Mouse (Mus musculus): ENCODE data around the gene Ctsd.
"Not testable (repeated sequence)": the region's sequence is repeated elsewhere in the genome, so short reads cannot be mapped to it uniquely, and the experiment has no call there.

Gene Ctsd

DNA sequence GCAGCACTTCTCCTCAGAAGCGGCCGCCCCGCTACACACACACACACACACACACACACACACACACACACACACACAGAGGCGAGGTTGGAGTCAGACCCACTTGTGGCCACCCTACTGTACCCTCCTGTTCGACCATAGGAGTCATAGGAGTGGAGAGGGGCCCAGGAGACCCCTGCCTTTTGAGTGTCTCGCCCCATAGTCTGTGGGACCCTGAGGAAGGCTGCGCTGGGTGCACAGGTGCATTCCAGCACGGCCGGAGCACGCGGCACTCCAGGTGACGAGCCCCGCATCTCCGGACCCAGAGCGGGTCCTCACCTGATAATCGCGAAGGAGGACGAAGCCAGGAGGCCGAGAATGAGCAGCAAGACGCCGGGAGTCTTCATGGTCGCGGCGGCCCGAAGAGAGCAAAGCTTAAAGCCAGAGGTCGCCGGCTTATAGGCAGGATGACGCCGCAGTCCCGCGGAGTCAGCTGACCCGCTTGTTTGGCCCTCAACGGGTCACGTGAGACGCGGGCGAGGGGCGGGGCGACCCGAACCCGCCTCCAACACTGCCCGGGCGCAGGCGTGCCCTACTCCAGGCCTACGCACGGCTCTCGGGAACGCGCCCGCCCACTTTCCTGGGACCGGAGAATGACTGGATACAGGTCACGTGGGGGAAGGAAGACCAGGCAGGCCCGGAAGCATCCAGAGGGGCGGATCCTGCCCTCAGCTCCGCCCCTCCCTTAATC, at the start of gene Ctsd:
Gene Ctsd (minus strand): TSS at position 620 of the 730 bp plus-strand sequence.
- peak; percentile 95 for DNase-seq (ENCODE audit: low spot score)

- DNase-seq (ENCODE audit: low spot score) = no peak
These were observed 49.5 kb upstream of the Ctsd start for GRCm38 (mm10) chr7:142437324-142437723.

GRCm38 (mm10) chr7:142435524-142435923, 47.7 kb upstream of the Ctsd start:
- DNase-seq (ENCODE audit: low spot score) = peak; percentile 78

DNA sequence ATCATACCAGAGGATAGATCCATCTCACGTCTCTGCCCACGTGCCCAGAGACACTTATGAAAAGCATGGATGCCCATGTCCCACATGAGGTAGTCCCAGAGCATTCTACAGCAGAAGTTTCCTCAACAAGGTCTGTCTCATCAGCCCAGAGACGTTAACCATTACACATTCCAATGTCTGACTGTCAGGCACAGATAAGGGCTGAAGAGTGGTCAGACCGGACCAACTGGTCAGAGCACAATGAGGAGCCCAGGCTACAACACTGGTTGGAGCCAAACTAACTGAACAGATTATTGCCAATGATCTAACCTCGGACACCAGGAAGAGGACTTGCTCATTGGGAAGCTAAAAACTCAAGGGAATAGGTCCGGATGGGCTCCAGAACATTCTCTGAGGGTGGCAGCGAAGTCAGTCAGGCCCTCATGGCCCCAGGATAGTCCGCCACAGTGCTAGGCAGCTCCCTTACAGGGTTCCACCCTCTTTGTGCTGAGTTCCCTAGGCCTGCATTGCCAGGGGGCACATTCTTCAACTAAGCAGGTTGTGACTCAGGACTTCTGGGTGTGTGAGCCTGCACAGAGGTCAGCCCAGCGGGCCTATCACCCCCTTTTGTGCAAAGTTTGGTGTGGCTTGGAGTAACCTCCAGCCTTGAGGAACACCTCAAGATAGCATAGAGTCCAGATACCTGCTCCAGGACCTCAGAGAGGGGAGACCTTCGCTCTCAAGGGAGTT, 46.5 kb upstream of the Ctsd start, which contains the start of gene Syt8:
Gene Syt8 (plus strand): TSS at position 714 of the 729 bp plus-strand sequence.
- DNase-seq (ENCODE audit: low spot score) = no peak

GRCm38 (mm10) chr7:142433623-142434022, 45.8 kb upstream of the Ctsd start:
- no peak for DNase-seq (ENCODE audit: low spot score)

- no peak for DNase-seq (ENCODE audit: low spot score)
These were observed 43.3 kb upstream of the Ctsd start for GRCm38 (mm10) chr7:142431106-142431505.

DNA sequence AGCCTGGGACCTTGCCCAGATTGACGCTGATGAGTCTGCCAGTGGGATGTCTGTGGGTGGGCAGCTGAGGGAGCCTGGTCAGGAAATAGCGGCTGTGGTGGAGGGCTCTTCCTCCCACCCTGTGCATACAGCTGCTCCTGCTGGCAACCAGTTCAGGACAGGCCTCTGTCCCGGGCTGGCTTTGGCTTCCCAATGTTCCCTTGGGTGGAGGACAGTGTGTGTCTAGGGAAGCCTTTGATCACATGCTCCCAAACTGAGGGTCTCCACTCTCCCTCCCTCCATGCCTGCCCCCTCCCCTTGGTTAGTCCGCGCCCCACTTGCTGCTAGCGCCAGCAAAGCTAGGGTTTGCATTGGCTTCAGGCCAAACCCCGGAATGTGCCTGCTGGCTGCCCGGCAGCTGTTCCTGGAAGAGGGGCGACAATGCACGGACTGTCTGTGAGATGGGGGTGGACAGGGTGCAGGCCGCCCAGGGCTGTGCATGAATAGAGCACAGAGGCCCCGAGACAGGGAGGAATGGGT, 42.4 kb upstream of the Ctsd start:
- DNase-seq (ENCODE audit: low spot score) = no peak

DNA sequence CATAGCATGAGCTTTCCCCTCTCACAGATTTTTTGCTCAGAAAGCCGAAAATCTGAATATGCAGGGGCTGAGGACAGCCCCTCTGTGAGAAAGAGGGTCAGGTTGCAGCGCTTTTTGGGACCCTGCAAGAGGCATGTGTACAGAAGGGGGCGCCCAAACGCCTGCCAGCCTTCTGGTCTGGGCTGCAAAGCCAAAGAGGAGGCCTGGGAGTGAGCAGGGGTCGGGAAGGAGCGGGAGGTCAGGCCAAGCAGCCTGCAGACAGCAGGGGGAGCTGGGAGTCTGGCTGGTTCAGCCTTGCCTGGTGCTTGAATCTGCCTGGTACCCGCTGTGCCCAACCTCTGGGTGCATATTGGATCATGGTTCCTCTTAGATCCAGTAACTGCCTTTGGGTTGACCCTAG, 40.4 kb upstream of the Ctsd start:
- no peak for DNase-seq (ENCODE audit: low spot score)

- no peak for DNase-seq (ENCODE audit: low spot score)
These were observed 37.9 kb upstream of the Ctsd start for GRCm38 (mm10) chr7:142425641-142426213.

- DNase-seq (ENCODE audit: low spot score) = no peak
These were observed 34.0 kb upstream of the Ctsd start for GRCm38 (mm10) chr7:142421826-142422225.

DNA sequence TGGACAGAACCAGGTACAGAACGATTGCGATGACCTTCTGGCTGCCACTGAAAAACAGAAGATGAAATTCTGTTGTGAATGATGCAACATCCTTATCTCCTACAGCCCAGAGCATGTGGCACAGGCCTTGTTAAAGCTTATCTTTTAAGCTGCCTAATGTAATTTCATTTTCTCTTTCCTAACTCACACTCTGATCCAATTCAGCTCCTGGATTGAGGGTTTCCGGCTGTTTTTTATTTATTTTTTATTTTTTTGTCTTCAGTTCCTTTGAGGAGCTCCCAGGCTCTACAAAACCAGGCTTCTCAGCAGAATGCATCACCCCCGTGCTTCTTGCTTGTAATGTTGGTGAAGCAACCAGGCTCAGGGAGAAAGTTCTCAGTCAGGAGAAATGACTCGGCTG, 32.0 kb upstream of the Ctsd start:
- DNase-seq (ENCODE audit: low spot score) = peak; percentile 69

DNA sequence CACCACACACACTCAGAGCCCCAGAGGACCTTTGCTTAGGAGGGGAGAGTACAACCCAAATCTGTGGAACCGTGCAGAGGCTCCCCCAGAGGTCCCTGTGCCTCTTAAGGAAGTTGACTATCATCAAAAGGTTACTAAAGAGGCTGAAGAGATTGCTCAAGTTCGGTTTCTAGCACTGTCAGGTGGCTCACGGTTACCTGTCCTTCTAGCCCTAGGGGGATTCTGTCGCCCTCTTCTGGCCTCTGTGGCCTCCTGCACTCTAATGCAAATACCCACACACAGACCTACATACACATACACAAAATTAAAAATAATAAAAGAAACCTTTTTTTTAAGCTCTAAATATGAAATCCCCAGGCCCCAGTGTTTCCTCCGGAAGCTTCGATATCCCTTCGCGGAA, 30.8 kb upstream of the Ctsd start:
- no peak for DNase-seq (ENCODE audit: low spot score)

DNA sequence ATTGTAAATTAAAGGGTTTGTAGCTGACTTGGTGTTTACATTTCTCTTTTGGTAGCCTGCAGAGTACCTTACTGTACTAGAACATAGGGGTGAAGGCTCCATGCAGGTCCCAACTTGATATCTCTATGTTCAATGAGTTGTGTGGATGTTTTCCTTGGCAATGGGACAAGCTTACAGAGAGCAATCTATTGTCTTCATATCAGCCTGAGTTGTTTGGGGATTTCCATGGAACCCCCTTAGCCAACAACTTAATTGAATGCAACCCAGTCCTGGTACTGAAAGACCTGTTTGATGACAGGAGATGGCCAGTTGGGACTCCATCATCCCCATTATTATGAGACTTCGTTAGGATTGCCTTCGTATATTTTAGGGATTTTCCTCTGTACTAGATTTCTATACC, 30.2 kb upstream of the Ctsd start:
- no peak for DNase-seq (ENCODE audit: low spot score)

GRCm38 (mm10) chr7:142416225-142416624, 28.4 kb upstream of the Ctsd start:
- DNase-seq (ENCODE audit: low spot score) = no peak

DNA sequence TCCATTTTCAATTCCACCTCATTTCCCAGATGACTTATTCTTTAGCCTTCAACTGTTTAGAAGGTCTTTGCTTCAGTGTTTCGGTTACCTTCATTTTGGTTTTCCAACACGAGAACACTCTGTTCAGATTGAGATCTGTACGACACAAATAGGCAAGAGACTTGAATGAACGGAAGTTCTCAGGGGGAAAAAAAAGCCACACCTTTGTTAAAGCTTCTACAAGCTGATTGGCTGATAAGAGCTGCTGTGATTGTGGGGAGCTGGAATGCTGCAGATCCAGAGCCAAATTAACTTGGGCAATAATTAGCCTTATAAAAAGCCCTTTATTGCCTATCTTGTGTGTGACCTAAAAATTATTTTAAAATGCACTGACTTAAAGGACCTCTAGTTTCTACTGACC, 27.5 kb upstream of the Ctsd start:
- no peak for DNase-seq (ENCODE audit: low spot score)

GRCm38 (mm10) chr7:142413285-142413684, 25.4 kb upstream of the Ctsd start:
- no peak for DNase-seq (ENCODE audit: low spot score)

DNA sequence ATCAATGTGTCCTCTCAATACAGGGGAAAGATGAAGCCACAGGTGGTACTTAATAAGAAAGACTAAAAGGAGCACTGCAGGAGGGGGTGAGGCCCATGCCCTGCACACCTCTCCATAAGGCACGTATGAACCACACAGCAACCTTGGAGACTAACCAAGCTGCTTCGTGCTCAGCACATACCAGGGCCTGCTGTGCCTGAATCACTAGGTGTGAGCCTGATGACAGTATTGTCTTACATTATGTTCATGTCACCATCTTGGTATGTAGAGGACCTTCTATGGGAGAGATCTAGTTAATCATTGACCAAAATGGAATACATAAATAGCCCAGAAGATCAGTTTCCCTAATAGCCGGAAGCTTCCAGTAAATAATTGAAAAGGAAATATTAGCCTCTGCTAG, 21.8 kb upstream of the Ctsd start:
- no peak for DNase-seq (ENCODE audit: low spot score)

DNA sequence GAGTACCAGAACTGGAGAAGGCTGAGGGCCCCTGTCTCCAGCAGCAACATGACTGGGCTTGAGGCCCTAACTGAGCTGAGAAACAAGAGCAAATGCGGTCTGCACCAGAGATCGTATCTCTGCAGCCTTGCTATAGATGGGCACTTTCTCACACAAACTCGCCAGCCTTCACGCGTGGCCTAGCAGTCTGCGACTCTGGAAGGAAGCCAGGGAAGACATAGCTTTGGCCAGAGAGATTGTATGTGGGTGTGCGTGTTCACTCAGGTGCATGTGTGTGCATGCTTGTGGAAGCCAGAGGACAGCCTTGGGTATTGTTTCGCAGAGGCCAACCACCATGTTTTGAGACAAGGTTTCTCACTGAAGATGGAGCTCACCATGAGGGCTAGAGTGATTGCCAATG, 20.8 kb upstream of the Ctsd start:
- DNase-seq (ENCODE audit: low spot score) = no peak

DNA sequence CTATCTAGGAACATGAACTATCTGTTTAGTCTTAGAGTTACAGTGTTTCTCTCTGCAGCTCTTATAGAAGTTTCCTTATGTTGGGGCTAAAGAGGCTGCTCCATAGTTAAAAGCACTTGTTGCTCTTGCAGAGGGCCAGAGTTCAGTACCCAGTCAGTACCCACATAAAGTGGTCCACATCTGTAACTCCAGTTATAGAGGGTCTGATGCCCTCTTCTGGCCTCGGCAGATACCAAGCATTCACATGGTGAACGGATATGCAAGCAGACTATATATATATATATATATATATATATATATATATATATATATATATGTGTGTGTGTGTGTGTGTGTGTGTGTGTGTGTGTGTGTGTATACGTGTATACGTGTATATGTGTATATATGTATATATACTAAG, 20.1 kb upstream of the Ctsd start:
- no peak for DNase-seq (ENCODE audit: low spot score)

- DNase-seq (ENCODE audit: low spot score) = not testable (repeated sequence)
These were observed 17.3 kb upstream of the Ctsd start for GRCm38 (mm10) chr7:142405134-142405533.

DNA sequence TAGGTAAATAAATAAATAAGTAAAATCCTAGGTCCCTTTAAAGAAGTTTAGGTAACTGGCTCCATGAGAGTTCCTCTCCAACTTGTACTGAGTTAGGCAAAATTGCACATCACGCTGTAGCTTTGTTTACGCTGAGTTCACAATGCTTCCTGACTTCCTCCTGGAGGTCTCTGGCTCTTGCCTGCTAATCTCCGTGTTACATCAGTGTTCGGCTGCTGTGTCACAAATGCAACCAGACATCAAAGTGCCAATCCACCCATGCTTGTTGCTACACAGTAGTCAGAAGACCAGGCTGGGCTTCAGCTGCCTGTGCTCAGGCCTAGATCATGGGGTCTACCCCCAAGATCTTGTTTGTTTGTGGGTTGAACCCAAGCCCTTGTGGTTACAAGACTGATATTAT, 15.8 kb upstream of the Ctsd start:
- DNase-seq (ENCODE audit: low spot score) = no peak

- DNase-seq (ENCODE audit: low spot score) = no peak
These were observed 12.9 kb upstream of the Ctsd start for GRCm38 (mm10) chr7:142400750-142401142.

Measured in c-Kit-positive CD71-positive TER-119-positive erythroid progenitor cells, embryonic 14.5 days (primary cell).